Mouse (Mus musculus) megakaryocyte, embryonic 14.5 days (primary cell): ENCODE measurements around the gene Atg7.

Experiments used
- FLI1 ChIP-seq: IDR thresholded peaks from 2 replicates; pipeline ENCODE4 v1.6.1; 2012; ENCODE audit warnings: low read length, inconsistent platforms, mixed read lengths
- GATA1 ChIP-seq: IDR thresholded peaks from 3 replicates; pipeline ENCODE4 v1.6.1; 2012; ENCODE audit warnings: mixed read lengths, low read length, inconsistent platforms, borderline replicate concordance

DNA sequence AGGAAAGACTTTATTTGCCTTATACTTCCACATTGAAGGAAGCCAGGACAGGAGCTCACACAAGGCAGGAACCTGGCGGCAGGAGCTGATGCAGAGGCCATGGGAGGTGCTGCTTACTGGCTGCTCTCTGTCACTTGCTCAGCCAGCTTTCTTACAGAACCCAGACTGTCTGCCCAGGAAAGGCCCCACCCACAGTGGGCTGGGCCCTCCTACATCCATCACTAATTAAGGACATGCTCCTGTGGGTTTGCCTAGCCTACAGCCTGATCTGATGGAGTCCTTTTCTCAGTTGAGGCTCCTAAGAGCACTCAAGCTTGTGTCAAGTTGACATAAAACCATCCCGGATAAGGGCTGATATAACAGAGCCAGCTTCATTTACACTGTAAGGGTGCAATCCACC is 211.5 kb downstream of the Atg7 start:
- TF ChIP-seq GATA1 (no peak), FLI1 (no peak)
